Mouse (Mus musculus): ENCODE results near the gene Chn1. TPM values are rescaled to one million over a fixed set of nuclear protein-coding genes. Genes with fewer than 3 reads are reported as not detected.

The Chn1 gene
- polyA plus RNA-seq, 2 experiments, result 0.34 to 0.70 TPM

DNA sequence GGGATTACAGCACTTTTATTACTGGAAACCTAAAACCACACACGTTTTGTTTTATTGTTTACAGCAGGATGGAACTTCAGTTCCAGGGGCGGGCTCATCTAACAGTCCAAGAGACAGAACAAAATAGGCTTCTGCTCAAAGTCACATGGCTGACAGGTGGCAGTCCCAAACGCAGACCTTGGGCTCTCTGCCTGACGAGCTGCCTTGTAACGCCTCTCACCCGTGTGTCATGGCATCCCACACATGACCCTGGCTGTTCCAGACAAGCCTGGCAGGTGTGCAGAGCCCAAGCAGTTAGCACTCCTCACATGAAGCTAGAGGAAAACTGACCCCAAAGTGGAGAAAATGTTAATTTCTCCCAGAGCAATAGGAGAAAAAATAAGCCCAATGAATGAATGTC lies 163.3 kb downstream of the Chn1 start:
- Histone ChIP-seq H3K4me1 (replicated peaks; ENCODE audit: control insufficient read depth in 2 of 2, insufficient read depth in 2 of 2, low read length in 1 of 2) (0 out of 4 replicates have a peak, but pooled peaks cover 0 to under 1% of the 10 kb centered on the region in 2 experiments), H3K4me3 (ENCODE audit: insufficient read depth in 1 of 2, low read depth in 2 of 2, low read length in 2 of 2) (no peak overlapping the region), H3K4me2 (ENCODE audit: low read depth) (no peak overlapping the region), H3K27me3 (ENCODE audit: control insufficient read depth, insufficient read depth, low read length) (no peaks in the 10 kb centered on the region), H3K36me3 (replicated peaks; ENCODE audit: control insufficient read depth, insufficient read depth, low read depth) (no peaks in the 10 kb centered on the region), H3K27ac (no peak overlapping the region), H3K9ac (replicated peaks) (no peak overlapping the region), H3K9me3 (ENCODE audit: control insufficient read depth, low read length) (no peaks in the 10 kb centered on the region)
- 59% methylated on average over 6 of the region's 6 CpGs for WGBS (ENCODE audit: insufficient replicate concordance)
- ATAC-seq (ENCODE audit: insufficient read depth) (no peak), DNase-seq (ENCODE audit: low read depth in 3 of 3, low spot score in 3 of 3) (no peak)
- no peak for TF ChIP-seq CTCF (IDR thresholded peaks at IDR 0.05; ENCODE audit: low read depth)

DNA sequence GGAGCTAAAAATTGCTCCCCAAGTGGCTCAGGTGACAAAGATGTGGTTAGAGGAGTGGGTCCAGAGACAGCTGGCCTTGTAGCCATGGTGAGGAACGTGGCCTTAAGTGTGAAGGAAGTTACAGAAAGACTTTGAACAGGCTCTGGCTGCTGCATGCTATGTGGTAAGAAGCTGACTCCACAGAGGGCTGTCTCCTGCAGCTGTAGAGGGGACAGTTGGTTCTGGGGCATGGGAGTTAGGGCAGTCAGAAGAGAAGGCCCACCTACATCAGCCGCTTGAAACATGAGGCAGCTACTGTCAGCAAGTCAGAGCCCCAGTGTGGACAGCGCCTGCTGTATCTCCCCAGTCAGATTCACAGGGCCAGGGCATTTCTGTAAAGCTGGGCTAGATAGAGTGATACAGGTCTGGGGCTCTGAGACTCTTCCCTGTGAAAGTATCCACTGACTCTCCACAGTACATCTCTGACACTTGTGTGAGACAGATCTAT lies 165.4 kb downstream of the Chn1 start:
- H3K4me1 ChIP-seq (replicated peaks; ENCODE audit: control insufficient read depth in 2 of 2, insufficient read depth in 2 of 2, low read length in 1 of 2), result no peaks in the 10 kb centered on the region
- H3K4me3 ChIP-seq (ENCODE audit: insufficient read depth in 1 of 2, low read depth in 2 of 2, low read length in 2 of 2), result no peak overlapping the region
- TF ChIP-seq EP300 (IDR thresholded peaks at IDR 0.05; ENCODE audit: low read depth) (no peak), CTCF (IDR thresholded peaks at IDR 0.05; ENCODE audit: low read depth) (no peak)
- ATAC-seq (ENCODE audit: insufficient read depth), result no peak
- no peak for DNase-seq (ENCODE audit: low read depth in 3 of 3, low spot score in 3 of 3)
- H3K27ac ChIP-seq, result no peak overlapping the region
- WGBS (ENCODE audit: insufficient replicate concordance), result 60% methylated on average over 3 of the region's 3 CpGs
- H3K36me3 ChIP-seq (replicated peaks; ENCODE audit: control insufficient read depth, insufficient read depth, low read depth), result no peaks in the 10 kb centered on the region
- no peaks in the 10 kb centered on the region for H3K27me3 ChIP-seq (ENCODE audit: control insufficient read depth, insufficient read depth, low read length)
- H3K9ac ChIP-seq (replicated peaks), result no peak overlapping the region
- no peak overlapping the region for H3K4me2 ChIP-seq (ENCODE audit: low read depth)
- H3K9me3 ChIP-seq (ENCODE audit: control insufficient read depth, low read length), result no peaks in the 10 kb centered on the region

DNA sequence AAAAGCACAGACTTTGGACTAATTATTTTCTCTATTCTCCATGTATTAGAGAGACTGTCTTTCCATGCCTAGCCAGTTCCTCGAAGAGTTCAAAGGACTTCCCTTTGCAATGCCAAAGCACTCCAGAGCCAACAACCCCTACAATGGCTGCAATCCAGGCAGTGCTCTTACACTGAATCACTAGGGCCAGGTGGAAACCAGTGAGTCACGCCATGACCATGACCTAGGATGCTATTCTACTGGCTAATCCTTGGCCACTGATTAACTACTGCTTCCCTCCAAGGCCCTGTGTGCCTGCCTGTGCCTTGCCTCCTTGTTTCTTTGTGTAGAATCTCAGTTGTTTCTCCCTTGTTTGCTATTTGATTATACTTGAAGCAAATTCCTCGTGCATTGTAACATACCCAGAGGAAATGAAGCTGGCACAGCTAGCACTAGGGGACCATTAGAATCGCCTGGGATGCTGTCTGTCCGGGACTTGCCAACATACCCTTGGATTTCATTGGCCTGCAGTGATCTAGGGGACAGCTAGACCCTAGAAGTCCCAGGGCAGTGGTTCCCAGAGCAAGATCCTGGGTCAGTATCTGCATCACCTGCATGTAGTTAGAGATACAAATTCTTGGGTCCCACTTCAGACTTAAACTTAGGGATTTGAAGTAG lies 166.0 kb downstream of the Chn1 start:
- ATAC-seq (ENCODE audit: insufficient read depth) (no peak), DNase-seq (ENCODE audit: low read depth in 3 of 3, low spot score in 3 of 3) (no peak)
- Histone ChIP-seq H3K27me3 (ENCODE audit: control insufficient read depth, insufficient read depth, low read length) (no peaks in the 10 kb centered on the region), H3K27ac (no peak overlapping the region), H3K4me2 (ENCODE audit: low read depth) (no peak overlapping the region), H3K9ac (replicated peaks) (no peak overlapping the region), H3K36me3 (replicated peaks; ENCODE audit: control insufficient read depth, insufficient read depth, low read depth) (no peaks in the 10 kb centered on the region), H3K4me1 (replicated peaks; ENCODE audit: control insufficient read depth in 2 of 2, insufficient read depth in 2 of 2, low read length in 1 of 2) (no peaks in the 10 kb centered on the region), H3K9me3 (ENCODE audit: control insufficient read depth, low read length) (no peaks in the 10 kb centered on the region), H3K4me3 (ENCODE audit: insufficient read depth in 1 of 2, low read depth in 2 of 2, low read length in 2 of 2) (no peak overlapping the region)
- no peak for TF ChIP-seq CTCF (IDR thresholded peaks at IDR 0.05; ENCODE audit: low read depth)
- TF ChIP-seq EP300 (IDR thresholded peaks at IDR 0.05; ENCODE audit: low read depth), result no peak
- WGBS (ENCODE audit: insufficient replicate concordance), result 54% methylated on average over 5 of the region's 5 CpGs

DNA sequence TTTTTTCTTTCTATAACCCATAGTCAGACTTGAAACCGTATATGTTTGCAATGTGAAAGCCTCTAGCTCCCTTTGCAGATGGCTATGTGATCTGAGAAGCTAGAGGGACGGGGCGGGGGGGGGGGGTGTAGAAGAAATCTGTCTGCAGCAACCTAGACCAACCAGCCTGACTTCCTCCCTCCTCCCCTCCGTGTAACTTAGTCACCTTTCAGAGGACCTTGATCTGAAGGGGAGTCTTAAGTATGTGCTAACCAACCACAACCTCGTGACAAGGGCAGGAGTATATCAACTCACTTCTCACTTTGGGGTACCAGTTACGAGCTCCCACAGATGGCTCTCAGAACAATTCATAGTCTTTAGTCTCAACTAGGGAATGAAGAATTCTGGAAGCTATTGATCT lies 166.8 kb downstream of the Chn1 start:
- Histone ChIP-seq H3K4me1 (replicated peaks; ENCODE audit: control insufficient read depth in 2 of 2, insufficient read depth in 2 of 2, low read length in 1 of 2) (no peaks in the 10 kb centered on the region), H3K9ac (replicated peaks) (no peak overlapping the region), H3K36me3 (replicated peaks; ENCODE audit: control insufficient read depth, insufficient read depth, low read depth) (no peaks in the 10 kb centered on the region), H3K27ac (no peak overlapping the region), H3K4me2 (ENCODE audit: low read depth) (no peak overlapping the region), H3K27me3 (ENCODE audit: control insufficient read depth, insufficient read depth, low read length) (no peaks in the 10 kb centered on the region), H3K9me3 (ENCODE audit: control insufficient read depth, low read length) (no peaks in the 10 kb centered on the region), H3K4me3 (ENCODE audit: insufficient read depth in 1 of 2, low read depth in 2 of 2, low read length in 2 of 2) (no peak overlapping the region)
- ATAC-seq (ENCODE audit: insufficient read depth), result no peak
- TF ChIP-seq CTCF (IDR thresholded peaks at IDR 0.05; ENCODE audit: low read depth) (no peak), EP300 (IDR thresholded peaks at IDR 0.05; ENCODE audit: low read depth) (no peak)
- no peak for DNase-seq (ENCODE audit: low read depth in 3 of 3, low spot score in 3 of 3)
- 54% methylated on average over 6 of the region's 6 CpGs for WGBS (ENCODE audit: insufficient replicate concordance)

DNA sequence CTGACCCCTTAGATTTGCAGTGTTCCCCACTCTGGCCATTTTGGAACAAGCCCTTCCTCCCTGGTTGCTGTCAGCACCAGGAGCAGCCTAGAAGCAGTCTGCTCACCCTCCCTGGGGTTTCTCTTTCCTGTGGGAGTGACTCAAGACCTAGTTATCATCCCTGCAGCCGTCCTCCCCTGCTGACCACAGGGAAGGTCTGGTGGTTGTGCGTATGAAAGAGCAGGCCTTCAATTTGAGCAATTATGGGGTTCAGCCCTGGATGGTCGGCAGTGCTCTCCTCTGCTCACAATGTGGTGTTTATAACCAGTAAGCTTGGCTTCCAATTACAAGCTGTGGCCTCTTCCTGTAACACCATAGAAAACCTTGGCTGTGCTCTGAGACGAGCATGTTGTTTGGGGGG lies 167.5 kb downstream of the Chn1 start:
- Histone ChIP-seq H3K9me3 (ENCODE audit: control insufficient read depth, low read length) (no peaks in the 10 kb centered on the region), H3K36me3 (replicated peaks; ENCODE audit: control insufficient read depth, insufficient read depth, low read depth) (no peaks in the 10 kb centered on the region), H3K4me2 (ENCODE audit: low read depth) (no peak overlapping the region), H3K4me3 (ENCODE audit: insufficient read depth in 1 of 2, low read depth in 2 of 2, low read length in 2 of 2) (no peak overlapping the region), H3K27ac (no peak overlapping the region), H3K4me1 (replicated peaks; ENCODE audit: control insufficient read depth in 2 of 2, insufficient read depth in 2 of 2, low read length in 1 of 2) (no peaks in the 10 kb centered on the region), H3K27me3 (ENCODE audit: control insufficient read depth, insufficient read depth, low read length) (no peaks in the 10 kb centered on the region), H3K9ac (replicated peaks) (no peak overlapping the region)
- 16% methylated on average over 4 of the region's 4 CpGs for WGBS (ENCODE audit: insufficient replicate concordance)
- ATAC-seq (ENCODE audit: insufficient read depth), result no peak
- no peak for DNase-seq (ENCODE audit: low read depth in 3 of 3, low spot score in 3 of 3)
- TF ChIP-seq EP300 (IDR thresholded peaks at IDR 0.05; ENCODE audit: low read depth), result no peak
- TF ChIP-seq CTCF (IDR thresholded peaks at IDR 0.05; ENCODE audit: low read depth), result no peak
